In genomic region chr10:37589009-37589408, GRCm38 (mm10) we compare ENCODE assay signal across 25 mouse cellular contexts.
"Had no signal": no experiment of that assay in that cellular context is flagged by ENCODE, and none has a peak within 500 bp of the region (broad histone marks: within the 10 kb centered on the region; RNA-seq: fewer than 3 reads in every experiment).

No protein-coding gene starts in this region.

- DNase-seq: cerebellum, adult 8-10 months; cerebellum, adult 9-10 months; cerebellum, adult 9-11 months; cerebellum, postnatal 25 days; cerebellum, postnatal 36 days; embryo, embryonic 11 days; forebrain, postnatal 0 days; gastrocnemius, adult 2 months; gastrocnemius, postnatal 10 days; gastrocnemius, postnatal 14 days; gastrocnemius, postnatal 25 days; gastrocnemius, postnatal 36 days; heart, adult 11 months; heart, adult 18-20 months; heart, adult 2 months had no signal

- H3K9ac ChIP-seq: embryonic facial prominence, embryonic 12.5 days; embryonic facial prominence, embryonic 13.5 days; embryonic facial prominence, embryonic 15.5 days; forebrain, embryonic 12.5 days; forebrain, embryonic 13.5 days; forebrain, embryonic 15.5 days; forebrain, postnatal 0 days had no signal

- ATAC-seq: forebrain, embryonic 13.5 days; forebrain, embryonic 14.5 days; forebrain, embryonic 15.5 days; forebrain, embryonic 16.5 days; forebrain, postnatal 0 days had no signal

- H3K27ac ChIP-seq: embryonic facial prominence, embryonic 12.5 days; embryonic facial prominence, embryonic 13.5 days; embryonic facial prominence, embryonic 15.5 days; forebrain, embryonic 10.5 days; forebrain, embryonic 12.5 days; forebrain, embryonic 13.5 days; forebrain, embryonic 15.5 days; gastrocnemius, adult 2 months; heart, adult 2 months had no signal

- H3K9me3 ChIP-seq: embryonic facial prominence, embryonic 12.5 days; embryonic facial prominence, embryonic 13.5 days; embryonic facial prominence, embryonic 15.5 days; forebrain, embryonic 10.5 days; forebrain, embryonic 12.5 days; forebrain, embryonic 13.5 days; forebrain, embryonic 15.5 days had no signal

- H3K4me3 ChIP-seq: embryonic facial prominence, embryonic 12.5 days; embryonic facial prominence, embryonic 13.5 days; embryonic facial prominence, embryonic 15.5 days; erythroblast, embryonic 14.5 days; forebrain, embryonic 10.5 days; forebrain, embryonic 12.5 days; forebrain, embryonic 13.5 days; forebrain, embryonic 15.5 days; gastrocnemius, adult 2 months; heart, adult 2 months had no signal

- H3K36me3 ChIP-seq: embryonic facial prominence, embryonic 12.5 days; embryonic facial prominence, embryonic 13.5 days; embryonic facial prominence, embryonic 15.5 days; forebrain, embryonic 10.5 days; forebrain, embryonic 12.5 days; forebrain, embryonic 15.5 days had no signal

- H3K27me3 ChIP-seq: embryonic facial prominence, embryonic 12.5 days; embryonic facial prominence, embryonic 13.5 days; embryonic facial prominence, embryonic 15.5 days; forebrain, embryonic 12.5 days; forebrain, embryonic 13.5 days; forebrain, embryonic 15.5 days had no signal

- H3K4me2 ChIP-seq: embryonic facial prominence, embryonic 12.5 days; embryonic facial prominence, embryonic 13.5 days; embryonic facial prominence, embryonic 15.5 days; forebrain, embryonic 12.5 days; forebrain, embryonic 13.5 days; forebrain, embryonic 15.5 days had no signal

- H3K4me1 ChIP-seq: embryonic facial prominence, embryonic 12.5 days; embryonic facial prominence, embryonic 13.5 days; embryonic facial prominence, embryonic 15.5 days; forebrain, embryonic 10.5 days; forebrain, embryonic 12.5 days; forebrain, embryonic 13.5 days had no signal
